Mouse (Mus musculus) hindbrain, embryonic 12.5 days (tissue): ENCODE data around the gene Pla2g7. TPM values are rescaled to one million over a fixed set of nuclear protein-coding genes. Genes with fewer than 3 reads are reported as not detected.

Experiments
- ATAC-seq: fragments of 200-750 bp; cut with Nextera tagmentation; 2 replicates; pipeline ENCODE4 v1.8.0; 2017; ENCODE audit warnings: moderate TSS enrichment; ENCODE audit not compliant: low FRiP score
- H3K27ac ChIP-seq: fragments of 300-500 bp; sonication (generic); 2 replicates; pipeline ENCODE4 v1.5.1; 2016; ENCODE audit warnings: mild to moderate bottlenecking
- H3K27me3 ChIP-seq: fragments of 300-500 bp; sonication (generic); 2 replicates; pipeline ENCODE4 v1.6.1; 2016; ENCODE audit warnings: mild to moderate bottlenecking
- H3K36me3 ChIP-seq: fragments of 300-500 bp; sonication (generic); 2 replicates; pipeline ENCODE4 v1.6.1; 2016; ENCODE audit warnings: mild to moderate bottlenecking
- H3K4me1 ChIP-seq: fragments of 300-500 bp; sonication (generic); 2 replicates; pipeline ENCODE4 v1.6.1; 2016
- H3K4me2 ChIP-seq: fragments of 300-500 bp; sonication (generic); replicated peaks from 2 replicates; pipeline ENCODE4 v1.6.1; 2016; ENCODE audit warnings: mild to moderate bottlenecking
- H3K4me3 ChIP-seq: fragments of 300-500 bp; sonication (generic); 2 replicates; pipeline ENCODE4 v1.5.1; 2016; ENCODE audit warnings: mild to moderate bottlenecking
- H3K9ac ChIP-seq: fragments of 300-500 bp; sonication (generic); 2 replicates; pipeline ENCODE4 v1.6.1; 2016; ENCODE audit warnings: mild to moderate bottlenecking, moderate library complexity
- H3K9me3 ChIP-seq: fragments of 300-500 bp; sonication (generic); replicated peaks from 2 replicates; pipeline ENCODE4 v1.6.1; 2016; ENCODE audit warnings: mild to moderate bottlenecking
- WGBS: fragments of 180-500 bp; shearing (Covaris S2); methylation state at CpG from one replicate; pipeline ENCODE4 v1.1.7; 2016; 5-methylcytosine and 5-hydroxymethylcytosine counted together
- polyA plus RNA-seq: library from polyadenylated mRNA; unstranded; fragments of >200 nt; fragmentation: Nextera tagmentation; extraction: Ambion mirVana; gene quantifications from 2 replicates; pipeline ENCODE4 v1.2.1, GENCODE M21; 2016

Pla2g7 gene
- polyA plus RNA-seq, 1 experiment from 2014 or later = 21.0 TPM

DNA sequence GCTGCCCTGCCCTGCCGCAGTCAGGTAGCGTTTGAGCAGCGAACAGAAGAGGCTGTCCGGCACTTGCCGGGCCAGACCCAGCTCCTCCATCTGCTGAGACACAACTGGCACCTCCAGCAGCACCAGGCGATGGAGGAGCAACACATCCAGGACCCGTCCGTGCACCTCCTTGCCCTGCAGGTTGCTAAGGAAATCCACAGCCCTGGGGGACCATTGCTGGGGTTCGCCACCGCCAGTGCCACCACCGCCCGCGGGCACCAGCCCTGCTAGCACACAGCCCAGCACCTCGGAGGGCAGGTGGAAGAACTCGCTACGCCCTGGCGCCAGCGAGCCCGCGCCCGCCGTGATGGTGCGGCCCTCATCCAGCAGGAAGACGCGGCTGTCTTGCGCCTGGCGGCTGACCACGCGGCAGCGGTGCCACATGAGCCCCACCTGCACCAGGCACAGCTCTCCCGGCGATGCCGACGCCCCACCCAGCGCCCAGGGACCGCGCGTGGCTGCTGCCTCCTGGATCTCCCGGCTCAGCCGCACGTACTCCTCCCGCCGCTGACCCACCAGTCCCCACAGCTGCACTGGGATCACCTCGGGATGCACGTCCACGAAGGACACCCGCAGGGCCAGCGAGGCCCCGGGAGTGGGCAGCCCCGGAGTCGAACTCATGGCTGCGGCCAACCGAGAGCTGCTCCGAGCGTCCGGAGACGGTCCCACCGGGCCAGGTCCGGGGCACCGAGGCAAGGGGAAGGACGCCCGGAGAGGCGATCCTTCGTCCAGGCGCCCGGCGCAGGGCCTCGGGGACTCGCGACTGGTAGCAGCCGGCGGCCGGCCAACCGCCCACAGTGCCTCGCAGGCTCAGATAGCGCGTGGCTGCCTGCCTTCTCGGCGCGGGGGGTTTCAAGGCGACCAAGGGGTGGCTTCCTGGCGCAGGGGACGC lies 61.9 kb downstream of the Pla2g7 start, which contains the start of gene Tdrd6:
TSS of gene Tdrd6 (minus strand) at position 804 of the 931 bp plus-strand sequence.
- ATAC-seq = peak; percentile 59
- peak within 1 kb of the TSS; percentile 32 for H3K9ac ChIP-seq
- no peaks in the 10 kb centered on the region for H3K36me3 ChIP-seq
- H3K27ac ChIP-seq = no peak within 1 kb of the TSS
- H3K9me3 ChIP-seq = no peaks in the 10 kb centered on the region
- H3K27me3 ChIP-seq = peaks cover 41% of the 10 kb centered on the region
- H3K4me2 ChIP-seq = peak within 1 kb of the TSS; percentile 76
- WGBS = 2% methylated on average over 74 of the region's 83 CpGs
- H3K4me1 ChIP-seq = peaks cover 13% of the 10 kb centered on the region
- peak within 1 kb of the TSS; percentile 42 for H3K4me3 ChIP-seq

DNA sequence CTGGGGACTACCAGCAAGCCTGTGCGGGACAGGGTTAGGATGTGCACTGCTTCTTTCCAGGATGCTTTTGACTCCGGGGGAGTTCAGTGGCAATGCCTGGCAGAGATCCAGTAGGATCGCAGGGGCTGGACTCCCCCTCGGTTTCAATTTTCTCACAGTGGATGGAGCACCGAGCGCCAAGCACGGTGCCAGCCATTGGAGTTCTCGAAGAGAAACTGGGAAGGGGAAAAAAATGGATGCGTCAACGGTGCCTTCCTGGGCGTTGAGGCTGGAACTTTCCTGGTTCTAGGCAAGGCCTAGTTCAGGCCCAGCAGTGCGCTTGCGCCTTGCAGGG lies 62.5 kb downstream of the Pla2g7 start:
- ATAC-seq = no peak
- Histone ChIP-seq H3K9me3 (no peaks in the 10 kb centered on the region), H3K36me3 (no peaks in the 10 kb centered on the region), H3K9ac (peak overlapping the region; percentile 32; the same call in 1 of the 2 replicates), H3K27ac (no peak overlapping the region), H3K27me3 (peaks cover 41% of the 10 kb centered on the region), H3K4me2 (peak overlapping the region; percentile 76), H3K4me1 (peaks cover 13% of the 10 kb centered on the region), H3K4me3 (peak overlapping the region; percentile 42)
- 42% methylated on average over 13 of the region's 13 CpGs for WGBS

DNA sequence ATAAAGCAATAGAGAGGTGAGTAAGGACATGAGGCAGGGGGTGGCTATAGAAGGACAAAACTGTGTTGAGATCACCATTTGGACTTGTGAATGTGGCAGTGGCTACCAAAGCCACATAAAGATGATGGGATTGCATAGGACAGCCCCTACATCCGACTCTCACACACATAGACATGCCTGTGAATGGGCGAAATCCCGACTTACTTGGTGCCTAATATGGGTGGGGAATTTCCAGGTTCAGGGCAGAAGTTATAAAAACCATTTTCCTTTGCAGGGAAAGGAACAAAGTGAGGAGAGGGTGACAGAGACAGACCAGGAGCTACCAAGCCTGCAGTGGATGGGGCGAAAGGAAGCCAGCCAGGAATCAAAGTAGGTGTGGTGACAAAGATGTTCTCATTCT lies 69.2 kb downstream of the Pla2g7 start:
- no peaks in the 10 kb centered on the region for H3K27me3 ChIP-seq
- peaks cover 8% of the 10 kb centered on the region for H3K36me3 ChIP-seq
- ATAC-seq = no peak
- H3K4me2 ChIP-seq = no peak overlapping the region
- H3K4me3 ChIP-seq = no peak overlapping the region
- H3K4me1 ChIP-seq = no peaks in the 10 kb centered on the region
- WGBS = 96% methylated on average over 4 of the region's 4 CpGs
- no peak overlapping the region for H3K27ac ChIP-seq
- peaks cover 6% of the 10 kb centered on the region; the same call in 1 of the 2 replicates for H3K9me3 ChIP-seq
- no peak overlapping the region for H3K9ac ChIP-seq

DNA sequence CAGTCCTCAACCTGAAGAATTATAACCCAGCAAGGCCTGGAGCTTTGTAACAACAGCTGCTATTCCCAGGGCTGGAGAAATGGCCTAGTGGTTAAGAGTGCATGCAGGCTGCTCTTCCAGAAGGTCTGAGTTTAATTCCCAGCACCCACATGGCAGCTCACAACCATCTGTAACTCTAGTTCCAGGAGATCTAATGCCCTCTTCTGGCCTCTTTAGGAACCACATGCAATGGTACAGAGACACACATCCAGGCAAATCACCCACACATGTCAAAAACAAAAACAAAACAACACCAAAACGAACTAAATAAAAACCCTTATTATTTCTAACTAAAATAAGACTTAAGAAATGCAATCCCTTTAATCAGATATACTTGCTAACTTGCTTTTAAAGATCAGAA lies 72.9 kb downstream of the Pla2g7 start:
- H3K27ac ChIP-seq = no peak overlapping the region
- H3K4me3 ChIP-seq = no peak overlapping the region
- no peak overlapping the region for H3K9ac ChIP-seq
- no peaks in the 10 kb centered on the region for H3K4me1 ChIP-seq
- ATAC-seq = no peak
- no peaks in the 10 kb centered on the region for H3K27me3 ChIP-seq
- WGBS = 85% methylated on average over 1 of the region's 1 CpGs
- H3K36me3 ChIP-seq = peaks cover 39% of the 10 kb centered on the region
- no peak overlapping the region for H3K4me2 ChIP-seq
- H3K9me3 ChIP-seq = peaks cover 6% of the 10 kb centered on the region; the same call in 1 of the 2 replicates

DNA sequence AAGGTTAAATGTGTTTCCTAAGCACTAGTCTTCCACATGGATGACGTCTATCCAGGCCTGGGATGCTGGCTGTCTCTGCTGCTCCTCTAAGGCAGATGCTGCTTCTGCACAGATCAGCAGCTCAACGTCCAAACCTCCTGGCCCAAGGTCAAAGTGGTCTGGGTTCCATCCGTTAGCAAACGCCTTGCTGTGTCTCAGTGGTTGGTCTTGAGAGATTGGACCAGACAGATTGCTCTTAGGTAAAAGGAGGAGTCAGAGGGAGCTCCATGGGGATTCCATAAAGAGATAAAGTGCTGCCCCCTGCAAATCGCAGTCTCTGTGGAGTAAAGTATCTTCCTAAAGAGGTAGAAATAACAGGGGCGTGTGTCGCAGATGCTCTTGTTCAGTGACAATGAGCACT lies 75.3 kb downstream of the Pla2g7 start:
- 80% methylated on average over 7 of the region's 7 CpGs for WGBS
- H3K36me3 ChIP-seq = peaks cover 50% of the 10 kb centered on the region

DNA sequence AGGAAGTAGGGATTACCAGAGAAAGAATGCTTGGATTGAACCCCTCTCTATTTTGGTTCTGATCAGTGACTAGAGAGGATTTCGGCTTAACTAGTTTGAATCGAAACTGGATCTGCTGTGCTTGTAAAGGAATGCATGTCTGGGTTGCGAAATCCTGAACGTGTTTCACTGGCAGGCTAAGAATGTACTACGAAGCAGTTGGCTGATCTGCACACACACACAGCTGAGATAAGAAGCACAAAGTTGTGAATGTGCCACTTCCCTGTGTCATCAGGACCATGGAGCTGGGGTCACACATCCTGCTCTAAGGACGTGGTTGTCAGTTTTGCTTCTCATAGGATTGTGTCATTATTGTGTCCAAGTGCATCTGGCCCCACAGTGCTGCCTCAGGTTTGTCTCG lies 76.5 kb downstream of the Pla2g7 start:
- H3K4me2 ChIP-seq = no peak overlapping the region
- H3K9ac ChIP-seq = no peak overlapping the region
- ATAC-seq = no peak
- H3K27ac ChIP-seq = no peak overlapping the region
- no peaks in the 10 kb centered on the region for H3K4me1 ChIP-seq
- no peaks in the 10 kb centered on the region for H3K9me3 ChIP-seq
- no peak overlapping the region for H3K4me3 ChIP-seq
- WGBS = 88% methylated on average over 7 of the region's 7 CpGs
- no peaks in the 10 kb centered on the region for H3K27me3 ChIP-seq
- H3K36me3 ChIP-seq = peaks cover 58% of the 10 kb centered on the region

More for the DNA sequence above, 75.3 kb downstream of the Pla2g7 start:
- Histone ChIP-seq H3K4me3 (no peak overlapping the region), H3K4me2 (no peak overlapping the region), H3K27ac (no peak overlapping the region), H3K4me1 (no peaks in the 10 kb centered on the region), H3K27me3 (no peaks in the 10 kb centered on the region), H3K9me3 (no peaks in the 10 kb centered on the region), H3K9ac (no peak overlapping the region)
- no peak for ATAC-seq

DNA sequence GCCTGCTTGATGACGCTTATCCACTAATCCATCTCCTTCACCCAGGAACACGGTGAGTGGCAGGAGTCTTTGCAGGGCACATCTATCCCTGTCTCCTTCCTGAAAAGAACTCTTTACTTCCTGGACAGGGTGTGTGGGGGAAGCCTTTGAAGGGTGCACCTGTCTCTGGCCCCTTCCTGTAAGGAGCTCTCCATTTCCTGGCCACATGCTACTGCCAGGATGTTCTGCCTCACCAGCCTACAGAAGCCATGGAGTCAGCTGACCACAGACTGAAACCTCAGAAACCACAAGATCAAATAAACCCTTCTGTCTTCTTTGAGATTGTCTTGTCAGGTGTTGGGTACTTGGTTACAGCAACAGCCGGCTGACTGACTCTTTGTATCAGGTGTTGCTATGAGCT lies 77.2 kb downstream of the Pla2g7 start:
- Histone ChIP-seq H3K4me3 (no peak overlapping the region), H3K9me3 (no peaks in the 10 kb centered on the region), H3K4me2 (no peak overlapping the region), H3K27ac (no peak overlapping the region), H3K27me3 (no peaks in the 10 kb centered on the region), H3K36me3 (peaks cover 65% of the 10 kb centered on the region), H3K4me1 (no peaks in the 10 kb centered on the region), H3K9ac (no peak overlapping the region)
- WGBS = 91% methylated on average over 3 of the region's 3 CpGs
- no peak for ATAC-seq

DNA sequence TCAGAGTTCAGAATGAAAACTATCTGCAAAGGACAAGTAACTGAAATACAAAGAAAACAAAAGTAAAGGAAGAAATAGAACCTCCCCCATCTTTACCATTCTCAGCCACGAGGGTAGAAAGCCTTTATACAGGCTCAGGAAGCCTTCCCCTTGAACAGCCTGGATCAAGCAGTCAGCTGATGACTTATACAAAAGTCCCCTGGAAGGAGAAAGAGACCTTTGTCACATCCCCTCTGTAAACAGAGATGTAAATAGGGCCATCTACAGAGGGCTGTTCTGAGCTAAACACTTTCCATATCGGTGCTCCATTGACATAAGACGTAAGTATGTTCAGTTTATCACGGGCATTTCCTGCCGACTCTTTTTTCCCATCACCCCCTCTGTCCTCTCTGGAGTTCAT lies 79.0 kb downstream of the Pla2g7 start:
- no peak overlapping the region for H3K9ac ChIP-seq
- no peaks in the 10 kb centered on the region for H3K9me3 ChIP-seq
- WGBS = 51% methylated on average over 5 of the region's 5 CpGs
- no peaks in the 10 kb centered on the region for H3K27me3 ChIP-seq
- H3K36me3 ChIP-seq = peaks cover 74% of the 10 kb centered on the region
- no peak overlapping the region for H3K4me2 ChIP-seq
- H3K4me3 ChIP-seq = no peak overlapping the region
- no peak overlapping the region for H3K27ac ChIP-seq
- ATAC-seq = peak; percentile 65
- H3K4me1 ChIP-seq = no peaks in the 10 kb centered on the region

DNA sequence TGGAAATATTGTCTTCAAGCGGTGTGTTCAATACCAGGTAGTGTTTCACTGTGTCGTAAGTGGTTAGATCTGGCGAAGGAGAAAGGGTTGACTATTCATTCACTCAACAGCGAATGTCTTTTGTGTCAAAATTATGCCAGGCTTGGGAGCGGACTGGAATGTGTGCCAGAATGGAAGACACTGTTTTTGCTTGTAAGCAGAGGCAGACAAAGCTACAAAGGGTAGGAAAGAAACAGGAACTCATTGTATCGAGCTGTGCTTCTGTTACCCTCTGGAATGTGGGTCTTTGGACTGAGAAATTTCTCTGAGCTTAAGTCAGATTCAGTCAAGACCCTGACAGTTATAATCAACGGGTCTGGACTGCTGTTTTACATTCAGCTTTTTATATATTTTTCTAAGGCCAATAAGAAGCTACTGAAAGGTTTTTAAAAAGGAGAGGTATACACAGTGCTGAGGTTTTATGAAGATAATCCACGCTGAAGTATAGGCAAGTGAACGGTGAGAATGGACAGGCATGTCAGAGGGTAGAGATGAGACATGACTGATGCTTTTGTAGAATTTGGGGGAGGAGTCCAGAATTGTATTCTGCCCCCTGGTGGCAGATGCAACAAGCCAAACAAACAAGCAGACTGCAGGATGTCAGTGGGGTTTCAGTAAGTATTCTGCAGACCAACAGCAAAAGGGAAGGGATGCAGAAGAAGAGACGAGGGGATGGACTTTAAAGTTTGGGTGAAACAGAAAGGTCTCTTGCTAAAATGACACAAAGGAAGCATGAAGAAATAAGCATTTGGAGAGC lies 81.9 kb downstream of the Pla2g7 start:
- no peak overlapping the region for H3K4me3 ChIP-seq
- H3K9ac ChIP-seq = no peak overlapping the region
- 78% methylated on average over 10 of the region's 10 CpGs for WGBS
- no peak overlapping the region for H3K4me2 ChIP-seq
- H3K27ac ChIP-seq = no peak overlapping the region
- no peak for ATAC-seq
- peaks cover 70% of the 10 kb centered on the region for H3K36me3 ChIP-seq
- no peaks in the 10 kb centered on the region for H3K9me3 ChIP-seq
- no peaks in the 10 kb centered on the region for H3K27me3 ChIP-seq
- no peaks in the 10 kb centered on the region for H3K4me1 ChIP-seq

DNA sequence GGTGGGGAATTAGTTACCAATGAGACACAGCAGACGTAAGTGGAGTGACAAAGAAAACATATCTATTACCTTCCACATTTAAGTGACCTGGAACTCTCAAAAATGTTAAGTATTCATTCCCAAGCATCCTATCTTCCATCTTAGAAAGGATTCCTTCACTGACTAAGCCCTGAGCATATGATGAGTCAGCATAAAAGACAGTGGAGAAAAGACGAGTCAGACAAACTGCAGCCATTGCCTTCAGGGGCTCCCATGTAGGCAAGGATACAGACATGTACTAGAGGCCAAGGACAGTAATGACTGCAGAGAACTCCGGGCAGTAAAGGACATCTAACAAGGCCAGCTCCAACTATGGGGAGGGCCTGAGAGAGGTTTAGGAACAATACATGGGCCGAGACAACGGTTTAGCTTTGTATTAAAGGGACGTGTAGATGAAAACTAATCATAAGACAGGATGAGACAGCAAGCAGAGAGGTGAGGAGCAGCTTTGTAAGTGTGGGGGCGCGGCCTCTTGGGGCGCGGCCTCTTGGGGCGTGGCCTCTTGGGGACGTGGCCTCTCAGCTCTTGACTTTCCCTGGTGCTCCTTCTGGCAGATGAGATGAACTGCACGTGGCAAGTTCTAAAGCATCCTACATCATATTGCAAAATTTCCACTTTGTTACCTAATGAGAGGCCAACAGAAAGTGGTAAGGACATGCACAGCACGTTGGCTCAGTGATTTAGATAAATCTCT lies 83.6 kb downstream of the Pla2g7 start:
- Histone ChIP-seq H3K36me3 (peaks cover 59% of the 10 kb centered on the region), H3K4me3 (no peak overlapping the region), H3K9me3 (no peaks in the 10 kb centered on the region), H3K4me2 (no peak overlapping the region), H3K9ac (no peak overlapping the region), H3K27me3 (no peaks in the 10 kb centered on the region), H3K27ac (no peak overlapping the region), H3K4me1 (no peaks in the 10 kb centered on the region)
- ATAC-seq = no peak
- WGBS = 65% methylated on average over 14 of the region's 14 CpGs
